Mouse (Mus musculus): ENCODE measurements around the gene Anks1b.
A peak's percentile ranks its signal among the peaks of the same experiment; 100 is the strongest.

The Anks1b gene

DNA sequence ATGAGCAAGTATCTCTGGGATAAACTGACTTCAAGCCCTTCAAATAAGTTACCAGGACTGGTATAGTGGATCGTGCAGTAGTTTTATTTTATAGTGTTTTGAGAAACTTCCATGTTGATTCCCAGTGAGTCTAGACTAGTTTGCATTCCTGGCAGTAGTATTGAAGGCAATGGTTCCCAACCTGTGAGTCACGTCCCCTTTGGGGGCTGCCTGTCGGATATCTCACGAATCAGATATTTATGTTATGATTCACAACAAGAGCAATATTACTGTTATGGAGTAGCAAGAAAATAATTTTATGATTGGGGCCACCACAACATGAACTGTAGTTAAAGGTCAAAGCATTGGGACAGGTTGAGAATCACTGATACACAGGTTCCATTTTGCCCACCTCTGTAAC, 884.5 kb downstream of the Anks1b start:
- no peak for DNase-seq

DNA sequence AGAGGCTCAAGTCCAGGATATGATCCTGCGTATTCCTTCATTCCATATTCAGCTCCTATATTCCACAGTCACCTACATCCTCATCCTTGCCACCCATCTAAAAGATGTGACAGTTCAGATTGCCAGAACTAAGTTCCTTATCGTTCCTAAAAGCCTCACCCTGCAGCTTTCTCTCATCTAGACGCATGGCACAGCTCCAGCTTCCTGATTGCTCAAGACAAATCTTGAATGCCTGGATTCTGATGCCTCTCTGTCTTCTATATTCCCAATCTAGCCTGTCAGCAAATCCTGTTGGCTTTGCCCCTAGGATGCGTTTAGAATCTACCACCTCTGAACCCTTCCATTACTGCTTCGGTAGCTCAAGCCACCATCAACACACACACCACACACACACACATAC, 886.6 kb downstream of the Anks1b start:
- no peak for DNase-seq

DNA sequence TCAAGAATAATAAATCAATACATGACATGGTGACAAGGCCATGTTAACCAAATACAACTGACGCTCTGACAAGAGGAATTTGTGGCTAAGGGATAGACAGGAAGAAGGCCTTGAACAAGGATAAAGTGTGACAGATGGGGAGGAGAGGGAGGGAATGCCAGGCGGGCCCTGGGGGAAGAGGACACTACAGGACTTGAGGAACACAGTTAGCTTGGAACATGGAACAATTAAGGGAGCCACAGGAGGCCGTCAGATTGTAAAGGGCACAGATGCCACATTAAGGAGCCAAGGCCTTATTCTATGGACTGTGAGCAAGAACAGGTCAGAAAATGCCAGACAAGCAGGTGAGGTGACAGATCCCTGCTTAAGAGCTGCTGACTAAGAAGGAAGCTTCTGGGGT, 893.0 kb downstream of the Anks1b start:
- no peak for DNase-seq

DNA sequence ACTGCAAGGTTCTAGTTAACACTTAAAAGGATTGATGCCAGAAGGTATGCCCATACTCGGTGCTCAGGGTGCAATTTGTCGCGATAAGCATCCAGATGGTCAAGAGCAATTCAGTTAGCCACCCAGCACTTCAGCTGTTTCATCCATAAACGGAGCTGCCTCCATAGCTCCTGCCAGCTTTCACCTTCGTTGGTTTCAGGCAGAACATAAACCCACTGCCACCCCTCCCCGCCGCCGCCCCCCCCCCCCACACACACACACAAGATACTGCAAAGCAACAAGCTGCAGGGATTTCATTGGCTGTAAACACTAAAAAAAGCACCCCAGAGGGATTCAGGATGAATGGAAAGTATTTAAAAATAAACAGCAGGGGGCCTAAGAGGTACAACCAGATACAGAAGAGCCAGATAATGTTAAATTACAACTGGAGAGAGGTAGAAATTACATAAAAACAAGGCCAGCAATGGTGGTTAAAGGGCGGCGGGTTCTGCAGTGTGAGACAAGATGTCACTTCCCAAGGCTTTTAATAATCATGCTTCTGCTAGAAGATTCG, 897.2 kb downstream of the Anks1b start:
- DNase-seq: peak; percentile 14

DNA sequence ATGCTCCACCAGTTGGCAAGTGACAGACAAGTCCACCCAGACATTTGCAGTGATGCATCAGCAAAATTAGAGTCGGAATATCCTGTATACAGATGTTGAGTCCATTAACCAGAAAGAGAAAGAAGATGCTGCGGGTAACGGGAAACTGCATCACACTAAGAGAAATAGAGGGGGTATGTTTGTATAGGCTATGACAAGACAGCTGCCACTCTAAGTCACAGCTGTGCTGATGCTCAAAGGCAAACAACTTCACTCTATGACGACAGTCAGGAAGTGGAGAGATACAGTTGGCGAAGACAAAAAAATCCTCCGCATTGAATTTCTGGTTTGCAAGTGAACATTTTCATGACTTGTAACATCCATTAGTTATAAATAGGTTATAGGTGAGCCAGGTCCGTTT, 897.7 kb downstream of the Anks1b start:
- DNase-seq: no peak

DNA sequence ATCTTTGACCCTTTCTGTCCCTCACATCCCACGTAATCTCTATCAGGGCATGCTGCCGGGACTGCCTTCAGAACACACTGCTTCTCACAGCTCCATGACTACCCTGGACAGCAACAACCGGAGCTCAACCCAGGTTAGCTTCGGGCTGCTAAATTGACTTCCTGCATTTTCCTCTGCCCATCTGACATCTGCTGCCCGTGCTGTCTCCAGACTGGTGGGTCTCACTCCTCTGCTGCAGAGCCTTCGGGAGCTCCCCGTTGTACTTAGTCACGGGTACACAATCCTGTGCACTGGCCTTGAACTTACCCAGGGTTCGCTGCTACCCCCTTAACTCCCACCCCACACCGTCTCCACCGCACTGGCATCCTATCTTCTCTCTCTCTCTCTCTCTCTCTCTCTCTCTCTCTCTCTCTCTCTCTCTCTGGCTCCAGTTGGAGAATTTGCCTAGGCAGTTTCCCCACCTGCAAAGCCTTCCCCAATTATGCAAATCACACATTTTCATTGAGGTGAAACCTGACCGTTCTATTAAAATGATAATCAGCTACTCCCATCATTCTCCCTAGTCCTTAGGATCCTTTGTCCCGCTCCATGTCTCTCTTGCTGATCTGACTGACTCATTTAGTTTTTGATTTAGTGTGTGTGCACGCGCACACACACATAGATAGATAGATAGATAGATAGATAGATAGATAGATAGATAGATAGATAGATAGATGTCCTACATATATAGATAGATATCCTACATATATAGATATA, 898.3 kb downstream of the Anks1b start:
- peak; percentile 23 for DNase-seq

DNA sequence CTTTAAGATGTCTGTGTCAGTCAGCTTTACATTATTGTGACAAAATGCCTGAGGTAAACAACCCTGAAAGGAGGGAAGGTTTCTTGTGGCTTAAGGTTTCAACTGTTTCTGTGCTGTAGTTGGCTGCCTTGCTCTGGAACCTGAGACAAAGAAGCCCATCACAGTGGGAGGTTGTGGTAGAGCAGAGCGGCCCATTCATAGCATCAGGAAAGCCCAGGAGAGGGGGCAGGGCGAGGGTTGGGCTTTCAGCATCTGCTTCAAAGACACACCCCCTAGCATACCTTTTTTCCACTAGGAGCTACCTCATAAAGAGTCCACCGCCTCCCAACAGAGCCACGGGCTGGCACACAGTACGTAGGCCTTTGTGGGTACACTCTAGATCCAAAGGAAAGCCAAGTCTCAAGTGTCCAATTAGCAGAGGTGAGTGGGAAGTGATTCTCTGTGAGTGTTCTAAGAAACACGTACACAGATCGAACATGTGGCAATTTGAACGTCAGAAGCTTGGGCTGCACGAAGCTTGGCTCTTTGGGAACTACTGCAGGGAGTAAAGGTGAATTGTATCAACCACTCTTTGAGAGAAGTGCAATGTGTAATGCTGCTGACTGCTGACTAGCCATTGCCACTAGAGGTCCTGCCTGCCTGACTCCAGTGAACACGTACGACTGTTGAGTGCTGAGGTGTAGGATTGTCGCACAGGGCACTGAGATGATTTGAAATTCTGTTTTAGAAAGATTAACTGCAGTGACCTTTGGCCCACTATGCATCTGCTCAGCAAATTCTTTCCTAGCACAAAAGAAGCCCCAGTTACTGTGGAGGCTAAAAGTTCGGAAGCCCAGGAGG, 906.5 kb downstream of the Anks1b start:
- no peak for DNase-seq

DNA sequence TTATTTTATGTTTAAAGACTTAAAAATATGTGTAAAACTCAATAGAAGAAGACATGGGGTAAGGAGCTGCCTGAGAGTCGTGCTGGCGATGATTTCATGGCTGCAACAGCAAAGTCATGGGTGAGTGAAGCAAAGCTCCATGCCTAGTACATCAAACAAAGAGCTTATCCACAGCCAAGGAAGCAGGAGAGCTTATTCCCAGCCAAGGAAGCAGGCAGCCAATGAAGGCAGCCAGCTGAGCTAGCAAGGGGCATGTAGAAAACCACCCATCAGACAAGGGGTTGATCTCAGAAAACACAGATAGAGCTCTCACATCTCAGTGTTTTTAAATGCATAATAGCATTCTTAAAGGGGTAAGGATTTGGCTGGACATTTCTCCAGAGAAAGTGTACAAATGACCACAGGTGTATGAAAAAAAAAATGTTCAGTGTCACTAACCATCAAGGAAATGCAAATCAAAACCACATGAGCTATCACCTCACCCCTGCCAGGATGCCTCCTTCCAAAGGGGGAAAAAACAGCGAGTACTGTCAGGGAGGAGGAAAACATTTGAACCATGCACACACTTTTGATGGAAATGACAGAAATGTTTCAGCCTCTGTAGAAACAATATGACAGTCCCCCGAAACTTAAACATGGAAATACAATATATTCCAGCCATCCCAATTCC, 911.8 kb downstream of the Anks1b start:
- DNase-seq: no peak

DNA sequence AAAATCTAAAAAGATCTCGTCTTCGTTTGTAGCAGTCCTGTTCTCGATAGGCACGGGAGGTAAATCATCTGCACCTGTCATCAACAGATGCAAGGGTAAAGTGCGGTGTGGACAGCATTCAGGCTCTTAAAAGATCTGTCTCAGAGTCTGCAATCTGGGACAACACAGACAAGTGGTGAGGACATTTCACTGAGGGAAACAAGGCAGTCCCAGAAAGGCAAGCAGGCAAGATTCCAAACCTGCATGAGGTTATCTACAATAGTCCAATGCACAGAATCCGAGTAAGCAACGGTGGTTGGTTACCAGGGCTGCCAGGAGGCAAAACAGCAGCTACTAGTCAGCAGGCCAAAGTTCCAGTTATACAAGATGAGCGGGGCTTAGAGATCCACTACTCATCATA, 912.4 kb downstream of the Anks1b start:
- no peak for DNase-seq

DNA sequence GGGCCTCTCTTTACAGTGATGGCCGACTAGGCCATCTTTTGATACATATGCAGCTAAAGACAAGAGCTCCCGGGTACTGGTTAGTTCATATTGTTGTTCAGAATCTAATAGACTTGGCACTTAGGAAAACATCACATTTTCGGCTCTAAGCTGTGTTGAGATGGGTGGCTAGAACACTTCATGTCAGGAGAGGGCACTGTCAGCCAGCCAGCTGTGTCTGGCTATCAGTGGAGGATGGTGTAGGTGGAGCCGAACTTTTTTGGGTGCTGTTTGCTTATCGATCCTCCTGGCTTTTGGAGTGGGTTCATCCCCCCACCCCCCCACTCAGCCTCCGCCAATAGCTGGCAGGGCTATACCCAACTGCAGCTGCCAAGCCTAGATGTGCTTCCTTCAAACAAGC, 929.8 kb downstream of the Anks1b start:
- DNase-seq: no peak

DNA sequence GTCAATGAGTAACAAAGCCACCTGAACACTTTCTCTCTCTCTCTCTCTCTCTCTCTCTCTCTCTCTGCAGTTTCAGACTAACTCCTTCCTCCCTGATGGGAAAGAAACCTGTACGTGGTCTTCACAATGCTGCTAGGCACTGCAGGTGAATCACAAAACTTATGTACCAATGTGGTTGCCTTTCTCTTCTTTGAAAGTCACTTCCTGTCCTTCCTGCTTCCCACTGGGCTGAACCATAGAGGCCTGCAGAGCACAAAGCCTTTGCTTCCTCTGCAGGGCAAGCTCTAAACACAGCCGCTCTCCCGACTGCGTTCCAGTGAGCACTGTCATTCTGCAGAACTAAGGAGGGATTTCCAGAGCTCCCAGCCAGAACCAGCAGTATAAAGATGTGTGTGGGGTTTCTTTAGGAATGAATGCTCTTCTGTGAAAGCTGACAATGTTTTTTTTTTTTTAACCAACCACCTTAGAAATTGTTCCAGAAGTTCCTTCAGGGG, 931.3 kb downstream of the Anks1b start:
- no peak for DNase-seq

DNA sequence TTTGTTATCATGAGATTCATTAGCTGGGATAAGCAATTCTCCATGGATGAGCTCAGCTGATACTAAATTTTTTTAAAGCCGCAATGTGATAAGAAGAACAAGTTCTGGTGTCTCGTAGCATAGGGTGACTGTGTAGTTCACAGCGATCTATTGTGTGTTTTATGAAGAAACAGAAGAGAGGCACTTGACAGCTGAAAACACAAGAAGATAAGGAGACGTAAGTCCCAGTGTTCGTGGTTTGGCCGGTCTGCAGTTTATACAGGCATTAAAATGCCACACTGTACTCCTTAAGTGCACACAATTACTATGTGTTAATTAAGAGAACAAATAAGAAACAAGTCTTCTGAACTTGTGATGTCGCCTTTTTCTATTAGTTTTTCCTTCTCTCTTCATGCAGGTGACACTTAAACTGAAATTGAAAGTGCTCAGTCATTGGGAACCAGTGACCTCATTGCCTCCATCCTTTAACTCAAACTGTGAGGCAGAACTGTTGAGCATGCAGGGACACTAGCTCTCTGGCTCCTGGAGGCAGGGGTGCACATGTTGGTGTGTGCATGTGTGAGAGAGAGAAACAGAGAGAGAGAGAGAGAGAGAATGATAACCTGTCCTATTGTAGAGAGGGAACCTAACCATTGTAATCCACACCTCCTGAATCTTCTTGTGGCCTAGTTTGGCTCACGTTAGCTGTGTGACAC, 935.5 kb downstream of the Anks1b start:
- no peak for DNase-seq

DNA sequence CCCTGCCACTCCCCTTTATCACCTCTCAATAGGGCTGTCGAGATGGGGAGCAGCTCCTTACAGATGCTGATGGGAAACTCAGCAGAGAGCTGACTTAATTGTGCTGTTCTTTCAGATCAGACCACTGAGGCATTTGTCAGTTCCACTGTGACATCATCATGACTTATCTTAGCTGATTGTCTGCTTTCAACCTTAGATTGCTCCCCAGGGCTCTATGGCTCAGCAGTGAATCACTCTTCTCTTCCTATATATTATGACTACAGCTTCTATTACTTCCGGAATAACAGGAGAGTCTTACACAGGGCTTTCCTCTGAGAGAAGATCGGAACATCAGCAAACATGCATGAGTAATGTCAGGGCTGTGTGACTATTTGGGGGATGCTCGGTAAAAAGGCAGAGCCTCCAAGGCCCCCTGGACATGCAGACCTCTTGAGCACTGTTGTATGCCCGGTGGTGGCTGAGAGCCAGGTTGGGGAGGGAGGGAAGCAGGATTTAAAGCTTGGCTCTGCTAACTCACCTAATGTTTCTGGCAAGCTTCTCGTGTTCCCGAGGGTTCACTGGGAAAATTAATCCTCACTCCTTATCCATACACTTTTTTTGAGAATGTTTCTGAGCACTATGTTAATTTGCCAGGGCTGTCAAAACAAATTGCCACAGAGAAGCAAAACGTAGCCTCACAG, 936.7 kb downstream of the Anks1b start:
- no peak for DNase-seq

DNA sequence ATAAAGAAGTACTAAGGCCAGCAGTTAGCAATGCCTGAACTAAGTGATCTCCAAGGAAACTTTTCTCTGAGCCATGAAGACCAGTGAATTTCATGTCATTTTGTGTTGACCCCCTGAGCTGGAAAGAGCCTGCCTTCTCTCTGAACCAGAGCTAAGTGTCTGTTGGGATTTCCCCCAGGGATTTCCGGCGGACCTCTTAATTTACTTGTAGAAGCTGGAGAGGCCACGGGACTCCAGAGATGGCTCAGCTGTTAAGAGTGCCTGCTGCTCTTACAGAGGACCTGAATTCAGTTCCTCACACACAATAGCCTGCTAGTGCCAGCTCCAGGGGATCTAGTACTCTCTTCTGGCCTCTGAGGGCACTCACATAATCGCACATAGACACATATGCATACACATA, 938.1 kb downstream of the Anks1b start:
- no peak for DNase-seq

DNA sequence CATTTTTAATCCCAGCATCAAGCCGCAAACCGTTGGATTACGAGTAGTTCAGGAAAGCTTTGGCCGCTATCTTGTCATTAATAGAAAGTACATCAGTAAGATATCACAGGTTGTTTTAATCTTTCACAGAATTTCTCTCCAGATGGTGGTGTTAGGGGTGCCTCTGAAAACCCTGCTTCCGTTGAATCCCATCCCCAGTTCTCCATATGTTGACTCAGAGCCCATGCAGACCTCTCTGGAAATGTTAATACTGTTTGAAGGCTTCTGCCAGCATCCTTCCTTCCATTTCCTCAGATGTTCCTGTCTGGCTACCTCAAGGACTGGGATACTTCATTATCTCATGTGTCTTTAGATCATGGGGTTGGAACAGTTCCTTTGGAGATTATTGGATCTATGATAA, 940.0 kb downstream of the Anks1b start:
- DNase-seq: no peak

DNA sequence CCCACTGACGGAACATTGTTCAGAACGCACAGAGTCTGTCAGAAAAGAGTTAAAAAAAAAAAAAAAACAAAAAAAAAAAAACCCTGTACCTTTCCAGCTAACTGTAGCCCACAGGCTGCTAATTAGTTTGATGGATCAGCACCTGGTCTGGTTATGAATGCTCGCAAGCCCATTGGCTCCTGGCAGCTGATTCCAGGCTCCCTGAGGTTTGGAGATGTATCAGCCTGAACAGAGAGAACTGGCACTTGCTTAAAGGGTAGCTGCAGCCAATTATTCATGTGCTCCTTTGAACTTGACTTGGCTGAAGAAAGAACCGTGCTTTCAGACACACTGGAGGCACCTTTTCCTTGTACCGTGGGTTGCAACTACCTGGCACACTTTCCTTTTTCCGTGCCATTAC, 941.1 kb downstream of the Anks1b start:
- DNase-seq: no peak

DNA sequence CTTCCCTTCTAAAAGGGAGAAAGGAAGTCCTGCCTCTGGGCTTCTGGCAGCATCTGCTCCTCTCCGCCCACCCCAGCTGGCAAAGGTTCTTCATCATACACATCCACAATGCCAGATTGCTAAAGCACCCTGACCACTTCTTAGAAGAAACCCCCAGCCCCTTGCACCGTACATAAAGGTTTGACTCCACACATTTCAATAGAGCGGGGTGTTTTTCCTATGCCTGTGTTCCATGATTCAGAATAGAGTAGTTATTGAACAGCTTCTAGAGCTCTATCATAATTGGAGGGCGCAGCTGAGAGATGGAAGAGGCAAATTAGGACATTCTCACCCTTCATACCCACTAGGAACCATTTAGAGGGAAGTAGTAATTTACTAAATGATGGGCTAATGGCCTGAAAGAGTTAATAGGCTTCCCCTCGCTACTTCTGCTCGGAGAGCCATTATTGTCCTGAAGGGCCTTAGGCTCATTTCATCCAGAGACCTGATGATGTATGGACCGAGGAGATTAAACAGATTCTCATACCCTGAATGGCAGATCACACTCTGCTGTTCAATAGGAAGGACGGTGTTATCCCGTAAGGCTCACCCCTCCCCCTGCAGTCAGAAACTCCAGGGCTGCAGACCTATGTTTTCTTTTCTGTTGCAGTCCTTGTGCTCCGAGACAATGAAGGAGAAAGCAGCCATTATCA, 945.1 kb downstream of the Anks1b start:
- peak; percentile 29 for DNase-seq

DNA sequence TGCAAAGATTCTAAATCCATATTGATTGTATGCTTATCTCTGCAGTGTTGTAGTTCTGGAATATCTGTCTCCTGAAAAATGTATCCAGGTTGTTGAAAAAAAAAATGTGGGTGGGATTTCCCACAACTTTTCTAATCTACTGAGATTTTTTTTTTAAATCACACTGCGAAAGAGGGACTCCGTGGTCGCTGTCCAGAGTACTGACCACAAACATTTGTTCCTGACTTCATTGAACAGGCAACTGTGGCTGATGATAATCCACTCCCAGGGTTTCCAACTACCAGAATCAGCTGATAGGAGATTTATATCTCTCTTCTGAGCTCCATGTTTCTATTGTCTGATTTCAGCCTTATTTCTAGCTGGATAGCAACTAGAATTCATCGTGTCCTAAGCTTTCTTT, 950.1 kb downstream of the Anks1b start:
- peak; percentile 32 for DNase-seq

DNA sequence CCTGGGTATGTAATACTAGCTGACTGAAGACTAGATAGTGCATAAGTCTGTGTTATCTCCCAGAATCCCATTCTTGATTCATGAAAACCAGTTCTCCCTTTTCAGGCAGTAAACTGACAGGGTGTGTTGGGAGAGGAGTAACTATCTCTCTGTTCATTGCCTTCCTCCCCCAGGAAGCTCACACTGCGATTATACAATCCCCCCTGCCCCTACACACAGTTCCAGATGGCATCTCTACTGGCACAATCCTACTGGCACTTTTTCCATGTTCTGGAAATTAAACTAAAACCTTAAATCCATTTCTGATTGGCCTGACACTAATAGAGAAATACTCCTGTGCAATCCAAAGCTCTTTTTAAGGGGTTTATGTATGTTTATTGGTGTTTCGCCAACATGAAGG, 951.4 kb downstream of the Anks1b start:
- DNase-seq: no peak

DNA sequence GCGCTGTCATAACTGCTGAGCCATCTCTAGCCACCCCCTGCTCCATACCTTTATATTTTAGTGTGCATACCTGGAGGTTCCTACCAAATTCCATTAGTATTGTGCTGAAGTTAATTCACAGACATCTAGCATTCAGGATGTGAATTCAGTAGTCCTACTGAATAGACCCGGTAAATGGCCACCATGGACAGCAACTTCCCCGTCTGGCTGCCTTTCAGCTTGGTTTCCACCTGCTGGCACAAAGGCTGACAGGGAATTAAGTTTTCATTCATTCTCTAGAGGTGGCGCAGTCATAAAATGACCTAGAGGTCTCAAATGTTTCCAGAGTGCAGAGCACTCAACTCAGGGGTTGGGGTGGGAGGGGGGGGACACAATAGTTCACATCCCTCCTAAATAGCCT, 953.6 kb downstream of the Anks1b start:
- peak; percentile 36 for DNase-seq

DNA sequence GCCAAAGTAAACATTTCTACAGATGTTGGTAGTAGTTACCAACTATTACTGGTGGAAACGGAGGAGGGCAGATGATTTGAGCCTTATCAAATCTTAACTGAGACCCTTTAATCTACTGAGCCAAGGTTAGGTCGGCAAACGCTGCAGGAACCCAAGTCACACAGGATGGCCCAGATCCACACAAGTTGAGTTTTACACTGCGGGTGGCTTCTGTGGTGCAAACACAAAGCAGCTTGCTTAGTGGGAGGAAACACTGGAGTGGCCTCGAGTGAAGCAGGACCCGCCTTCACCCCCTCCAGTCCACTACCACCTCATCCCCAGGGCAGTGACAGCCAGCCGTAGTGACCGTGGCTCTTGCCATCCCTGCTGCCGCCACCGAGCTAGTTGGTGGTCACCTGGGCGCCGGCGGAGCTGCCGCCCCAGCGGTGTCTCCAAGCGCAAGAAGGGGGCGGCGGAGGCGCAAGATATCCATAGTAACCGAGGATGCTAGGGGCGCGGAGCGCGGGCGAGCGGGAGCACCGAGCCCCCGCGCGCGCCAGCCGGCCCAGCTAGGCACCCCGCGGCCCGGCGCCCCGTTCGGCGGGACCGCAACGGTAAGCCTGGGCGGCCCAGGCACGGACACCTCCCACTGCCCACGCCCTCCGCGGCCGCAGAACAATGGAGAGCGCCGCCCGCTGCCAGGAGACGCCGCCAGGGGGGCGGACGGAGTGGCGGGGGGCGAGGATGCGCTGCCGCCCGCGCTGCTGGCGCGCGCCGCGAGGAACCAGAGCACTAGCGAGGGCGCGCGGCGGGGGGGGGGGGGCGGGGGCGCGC, 955.5 kb downstream of the Anks1b start:
- peak; percentile 85 for DNase-seq

Data from retina, postnatal 1 day (tissue).